Mouse (Mus musculus): ENCODE data around the gene Samd5.

The Samd5 gene

DNA sequence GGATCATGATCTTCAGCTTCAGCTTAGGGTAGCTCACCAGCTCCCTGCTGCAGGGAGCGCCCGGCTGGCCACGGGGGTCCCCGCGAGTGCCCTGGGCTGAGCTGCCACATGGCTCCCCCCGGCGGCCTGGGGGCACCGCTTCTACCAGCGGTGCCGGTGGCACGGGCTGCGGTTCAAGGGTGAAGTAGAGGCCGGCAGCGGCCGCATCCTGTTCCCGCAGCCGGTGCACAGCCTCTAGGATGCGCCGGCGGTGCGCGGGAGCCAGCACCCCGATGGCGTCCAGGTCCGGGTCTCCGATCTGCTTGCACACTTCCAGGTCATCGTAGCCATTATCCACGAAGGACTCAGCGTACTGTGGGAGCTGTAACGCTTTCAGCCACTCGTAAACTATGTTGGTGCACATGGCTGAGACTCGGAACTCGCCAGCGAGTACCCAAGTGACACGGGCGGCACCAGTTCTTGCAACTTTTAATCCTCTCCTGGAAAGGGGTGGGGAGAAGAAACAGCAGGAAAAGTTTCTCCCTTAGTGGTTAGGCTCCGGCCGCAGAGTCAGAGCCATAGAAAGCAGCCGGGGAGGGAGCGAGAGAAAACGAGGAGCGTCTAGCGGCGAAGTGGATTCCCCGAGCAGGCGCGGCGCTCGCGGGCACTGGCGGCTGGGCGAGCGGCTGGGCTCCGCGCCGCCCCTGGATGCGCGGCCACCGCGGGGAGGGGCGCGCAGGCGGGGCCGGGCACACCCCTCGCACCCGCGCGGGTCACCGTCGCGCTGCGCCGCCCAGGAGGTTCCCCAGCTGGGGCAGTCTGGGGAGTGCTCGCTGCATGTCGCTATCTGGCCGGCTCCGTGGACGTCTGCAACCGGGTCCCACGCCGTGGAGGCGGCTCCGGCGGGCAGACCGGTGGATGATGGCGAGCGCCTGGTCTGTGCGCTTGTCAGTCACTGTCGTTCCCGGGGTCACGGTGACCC, at the start of gene Samd5:
TSS of gene Samd5 (minus strand) at position 648 of the 961 bp plus-strand sequence.
- DNase-seq, result peak; percentile 51 to 62

DNA sequence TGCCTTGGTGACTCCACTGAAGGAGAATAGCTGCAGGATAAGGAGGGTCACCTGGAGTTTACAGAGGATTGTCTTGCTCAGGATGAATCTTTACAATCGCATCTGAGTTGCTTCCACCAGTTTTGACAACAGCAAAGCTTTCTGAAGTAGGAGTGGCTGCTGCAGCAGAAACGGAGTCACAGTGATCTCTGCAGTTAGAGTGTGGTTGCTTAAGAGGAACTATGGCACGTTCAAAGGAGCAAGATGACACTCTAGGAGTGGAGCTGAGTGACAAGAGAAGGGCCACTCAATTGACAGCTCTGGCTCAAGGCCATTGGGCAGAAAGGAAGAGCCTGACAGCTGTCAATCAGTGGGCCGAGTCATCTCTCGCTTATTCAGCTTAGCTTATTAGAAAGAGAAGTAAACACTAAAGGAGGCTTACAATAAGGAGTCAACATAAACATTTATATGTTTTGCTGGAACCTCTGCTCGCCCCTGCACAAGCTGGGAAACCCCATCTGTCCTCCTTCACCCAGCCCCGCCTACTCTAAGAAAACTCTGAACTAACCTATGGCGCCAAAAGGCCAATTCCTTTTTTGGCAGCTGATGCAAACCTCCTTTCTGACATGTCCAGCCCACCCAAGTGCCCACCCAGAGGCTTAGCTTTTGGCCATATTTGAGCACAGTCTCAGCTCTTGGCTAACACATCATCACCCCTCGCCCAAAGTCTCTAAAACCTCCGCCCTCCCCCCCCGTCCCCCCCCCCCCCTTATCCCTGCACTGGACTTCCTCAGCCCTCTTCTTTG, 47.7 kb upstream of the Samd5 start:
- no peak for DNase-seq

DNA sequence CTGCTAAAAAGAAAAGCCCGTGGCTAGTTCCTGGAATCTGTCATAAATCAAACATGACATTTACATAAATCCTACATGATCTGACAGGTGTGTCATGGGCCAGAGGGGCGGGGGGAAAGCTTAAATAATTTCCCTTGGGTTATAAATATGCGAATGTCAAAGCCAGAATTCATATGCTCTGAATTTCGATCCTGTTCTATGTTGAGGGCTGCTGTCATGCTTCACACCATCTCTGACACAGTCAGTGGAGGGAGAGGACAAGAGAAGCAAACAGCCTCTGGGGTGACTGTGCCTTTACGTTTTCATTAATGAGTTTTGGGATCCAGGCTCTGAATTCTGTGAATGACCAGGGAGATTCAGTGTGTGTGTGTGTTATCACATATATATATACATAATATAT, 45.0 kb upstream of the Samd5 start:
- no peak for DNase-seq

DNA sequence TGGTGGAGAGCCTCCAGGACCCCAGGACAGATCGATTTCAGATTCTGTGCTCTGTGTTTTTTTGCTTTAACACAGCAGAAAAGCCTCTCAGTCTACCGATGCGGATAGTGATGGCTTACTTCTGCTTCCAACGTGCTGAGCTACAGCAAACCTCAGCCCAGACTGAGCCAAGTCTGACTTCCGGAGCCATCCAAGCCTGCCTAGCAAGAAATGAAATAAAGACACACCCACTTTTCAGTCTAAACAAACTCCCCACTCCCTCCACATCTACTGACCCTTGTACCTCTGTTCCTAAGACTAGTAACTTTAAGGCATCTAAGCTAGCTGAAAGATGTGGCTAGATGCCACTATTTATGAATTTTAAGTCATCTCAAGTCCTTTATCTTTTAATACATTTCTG, 43.1 kb upstream of the Samd5 start:
- DNase-seq, result no peak

DNA sequence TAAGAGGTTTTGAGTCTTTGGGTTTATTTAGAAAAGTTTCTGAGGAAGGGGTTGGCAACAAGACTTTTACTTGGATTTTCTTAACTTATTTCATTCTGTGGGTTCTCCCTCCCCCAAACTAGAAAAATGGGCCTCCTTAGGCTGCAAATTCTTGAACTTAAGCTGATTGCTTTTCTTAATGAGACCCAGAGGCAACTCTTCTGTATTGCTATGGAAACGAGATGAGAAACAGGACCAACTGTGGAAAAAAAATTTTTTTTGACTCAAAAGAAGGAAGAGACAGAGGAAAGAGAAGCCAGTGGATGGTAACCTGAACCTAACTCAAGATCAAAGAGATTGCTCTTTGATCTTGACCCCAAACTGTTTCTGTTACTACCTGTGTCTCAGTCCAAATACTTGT, 29.9 kb upstream of the Samd5 start:
- DNase-seq, result no peak

DNA sequence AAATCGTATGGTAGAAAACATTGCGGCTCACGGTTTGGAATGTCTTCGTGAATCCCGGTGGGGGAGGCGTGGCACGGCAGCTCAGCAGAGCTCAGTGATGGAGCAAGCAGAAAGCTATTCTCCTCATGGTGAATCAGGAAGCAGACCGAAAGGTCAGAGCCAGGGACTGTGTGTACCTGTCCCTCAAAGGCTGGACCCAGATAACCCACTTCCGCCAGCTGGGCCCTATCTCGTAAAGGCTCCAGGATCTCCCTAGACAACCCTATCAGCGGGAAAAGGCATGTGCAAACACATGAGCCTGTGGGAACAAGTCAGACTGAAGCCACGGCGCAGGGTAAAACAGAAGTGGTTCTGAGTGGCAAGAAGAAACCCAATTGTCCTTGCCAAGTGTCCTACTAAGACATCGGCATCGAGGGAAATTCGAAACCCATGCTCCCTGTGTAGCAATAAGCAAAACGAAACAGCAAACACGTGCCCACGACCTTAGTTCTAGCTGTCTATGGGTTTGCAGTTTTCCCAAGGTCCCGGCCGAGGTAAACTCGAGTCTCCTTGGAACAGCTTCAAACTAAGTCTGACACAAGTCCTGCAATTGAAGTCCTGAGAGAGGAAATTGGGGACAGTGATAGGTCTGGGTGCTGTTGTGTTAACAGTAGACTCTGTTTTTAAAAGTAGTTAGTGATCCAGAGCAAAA, 24.2 kb upstream of the Samd5 start:
- no peak for DNase-seq

DNA sequence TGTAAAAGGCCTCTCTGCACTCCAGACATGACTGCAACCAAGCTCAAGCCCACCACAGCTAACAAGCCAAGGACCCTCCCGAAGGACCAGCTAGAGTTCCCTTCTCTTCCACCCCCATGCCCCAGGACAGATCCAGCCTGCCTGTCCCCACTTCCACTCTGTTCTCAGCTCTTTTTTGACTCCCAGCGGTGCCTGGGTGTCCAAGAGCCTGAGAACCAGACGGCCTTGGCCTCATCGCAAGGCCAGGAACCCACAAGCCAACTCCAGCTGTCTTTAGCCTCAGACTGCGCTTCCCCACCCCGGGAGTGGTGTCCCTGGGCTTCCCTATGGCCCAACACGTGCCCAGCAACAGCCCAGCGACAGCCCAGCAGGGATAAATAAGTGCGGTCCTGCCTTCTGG, 23.1 kb upstream of the Samd5 start:
- DNase-seq, result no peak

DNA sequence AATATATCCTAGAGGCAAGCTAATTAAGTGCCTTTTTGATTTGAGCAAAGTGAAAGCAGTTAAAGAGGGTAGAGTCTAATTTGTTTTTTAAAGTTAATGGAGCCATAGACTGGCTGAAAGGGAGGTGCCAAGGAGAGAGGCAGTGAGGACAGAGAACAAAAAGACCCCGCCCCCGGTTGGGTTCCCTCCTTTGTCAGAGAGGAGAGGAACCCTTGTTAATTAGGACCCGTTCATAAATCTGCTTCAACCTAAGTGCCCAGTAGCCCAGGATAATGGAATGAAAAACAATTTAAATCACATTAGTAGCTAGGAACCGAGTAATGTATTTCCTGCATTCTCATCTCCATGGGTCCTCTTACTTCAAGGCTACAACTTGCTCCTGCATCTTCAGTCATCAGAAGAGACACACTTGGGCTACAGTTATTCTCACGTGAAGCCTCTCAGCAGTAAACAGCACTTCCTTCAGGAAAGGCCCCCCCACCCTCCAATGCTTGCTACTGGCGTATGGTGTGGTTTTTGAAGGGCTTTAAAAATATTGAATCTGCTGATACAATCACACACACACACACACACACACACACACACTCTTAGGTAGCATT, 21.6 kb upstream of the Samd5 start:
- no peak for DNase-seq

DNA sequence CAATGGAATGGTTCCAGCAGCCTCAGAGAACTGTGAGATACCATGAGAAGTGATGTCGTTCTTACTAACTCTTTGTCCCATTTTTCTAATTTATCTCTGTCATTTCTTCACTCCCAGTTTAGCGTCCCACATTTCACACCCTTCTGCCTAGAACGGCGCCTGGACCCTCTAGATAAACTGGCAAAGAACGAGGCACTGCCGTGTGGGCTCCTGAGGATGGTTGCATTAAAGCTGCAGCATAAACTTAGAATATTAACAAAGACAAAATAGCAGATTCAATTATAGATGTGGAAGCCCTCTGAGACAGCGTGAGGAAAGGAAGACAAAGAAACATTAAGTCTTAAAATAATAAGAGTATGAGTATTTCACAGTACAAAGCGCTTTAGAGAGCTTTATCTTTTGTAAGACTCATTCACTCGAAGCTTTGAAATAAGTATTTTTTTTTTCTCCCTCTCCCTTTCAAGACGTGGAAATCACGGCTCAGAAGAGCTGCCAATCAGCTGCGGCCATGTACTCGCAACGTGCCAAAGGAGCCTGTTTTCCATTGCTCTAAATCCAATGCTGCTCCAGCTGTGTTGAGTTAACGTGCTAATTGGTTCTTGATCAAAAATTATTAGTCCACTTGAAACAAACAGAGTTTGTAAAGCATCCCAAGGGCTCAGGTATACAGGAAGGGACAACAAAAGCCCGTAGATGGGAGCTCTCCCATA, 19.1 kb upstream of the Samd5 start:
- no peak for DNase-seq

DNA sequence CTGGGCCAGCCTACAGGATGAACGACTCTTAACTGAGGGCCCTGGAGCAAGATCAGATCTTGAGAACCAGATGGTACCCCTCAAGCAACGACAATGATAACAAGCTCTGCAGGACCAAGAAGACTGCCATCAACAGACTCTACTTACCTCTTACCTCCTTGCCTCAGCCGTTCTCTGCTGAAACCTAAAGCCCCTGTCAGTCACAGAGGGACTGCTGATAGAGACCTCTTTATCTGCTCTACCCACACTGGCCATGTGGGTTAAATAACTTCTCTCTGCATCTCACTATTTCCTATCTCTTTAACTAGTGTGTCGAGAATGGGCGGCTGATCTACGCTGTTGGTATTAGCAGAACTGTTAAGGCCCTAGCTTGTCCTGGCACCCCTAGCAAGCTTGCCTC, 5.9 kb upstream of the Samd5 start:
- DNase-seq, result no peak

DNA sequence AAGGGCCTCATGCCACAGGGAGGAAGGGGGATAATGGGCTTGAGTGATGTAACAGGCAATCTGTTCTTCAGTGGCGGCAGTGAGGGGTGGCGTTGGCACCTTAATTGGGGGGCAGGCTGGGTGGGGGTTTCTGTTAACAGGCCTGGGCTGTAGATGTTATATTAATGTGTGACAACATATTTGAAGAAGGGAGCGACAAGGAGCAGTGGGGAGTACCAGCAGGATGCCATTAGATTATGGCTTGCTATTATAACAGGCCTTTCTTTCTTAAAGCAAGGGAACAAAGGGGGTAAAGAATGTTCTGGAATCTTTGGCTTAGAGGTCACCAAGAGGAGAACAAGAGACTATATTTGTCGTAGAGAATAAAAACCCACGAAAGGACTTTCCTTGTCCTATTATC, 4.9 kb upstream of the Samd5 start:
- no peak for DNase-seq

DNA sequence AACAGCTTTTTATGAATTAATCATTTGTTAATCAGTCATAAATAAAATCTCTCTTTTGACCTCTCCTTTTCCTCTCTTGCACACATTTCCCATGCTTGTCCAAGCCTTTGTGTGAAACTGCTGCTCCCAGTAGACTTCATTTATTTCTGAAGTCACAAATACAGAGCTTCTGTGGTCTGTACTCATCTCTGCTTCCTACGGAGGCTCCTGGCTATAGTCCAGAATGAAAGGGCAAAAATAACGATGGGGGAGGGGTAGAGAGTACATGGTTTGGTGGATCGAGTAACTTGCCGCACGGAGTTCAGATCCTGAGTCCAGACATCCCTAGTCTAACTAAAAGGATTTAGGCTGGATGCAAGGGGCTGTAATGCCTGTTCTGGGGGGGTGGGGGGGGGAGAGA, 3.1 kb upstream of the Samd5 start:
- no peak for DNase-seq

DNA sequence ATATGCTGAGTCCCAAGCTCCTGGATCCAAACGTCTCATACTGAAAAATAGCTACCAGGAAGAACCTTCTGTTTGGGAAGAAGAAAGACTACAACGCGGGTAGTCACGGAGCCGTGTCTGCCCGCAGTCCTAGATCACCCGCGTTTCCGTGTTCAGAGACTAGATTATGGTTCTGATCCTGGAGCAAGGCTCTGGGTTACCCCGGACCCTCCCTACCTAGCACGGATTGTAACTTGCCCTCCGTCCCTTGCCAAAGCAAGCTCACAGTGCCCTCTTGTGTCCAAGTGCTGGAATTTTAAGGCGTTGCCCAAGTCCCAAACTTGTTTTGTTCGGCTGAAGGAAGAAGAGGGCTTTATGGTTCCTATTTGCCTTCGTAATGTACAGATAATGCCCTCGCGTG, 1.9 kb upstream of the Samd5 start:
- peak; percentile 85 to 88 for DNase-seq

DNA sequence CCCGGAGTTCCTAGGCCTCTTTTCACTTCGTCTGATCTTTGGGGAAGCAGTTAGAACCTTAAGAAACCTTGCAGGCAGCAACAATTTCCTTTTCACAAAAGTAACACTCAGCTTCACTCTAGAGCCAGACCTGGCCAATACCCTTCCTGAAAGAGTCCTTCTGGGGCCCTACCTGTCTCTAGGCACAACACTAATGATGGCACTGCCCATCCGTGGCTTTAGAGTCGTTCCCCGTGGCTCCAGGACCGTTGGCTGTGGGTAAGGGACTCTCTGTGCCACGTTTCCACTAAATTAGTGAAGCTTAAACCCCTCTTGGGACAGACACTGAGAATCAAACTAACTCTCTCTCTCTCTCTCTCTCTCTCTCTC, 1.4 kb upstream of the Samd5 start:
- DNase-seq, result no peak

DNA sequence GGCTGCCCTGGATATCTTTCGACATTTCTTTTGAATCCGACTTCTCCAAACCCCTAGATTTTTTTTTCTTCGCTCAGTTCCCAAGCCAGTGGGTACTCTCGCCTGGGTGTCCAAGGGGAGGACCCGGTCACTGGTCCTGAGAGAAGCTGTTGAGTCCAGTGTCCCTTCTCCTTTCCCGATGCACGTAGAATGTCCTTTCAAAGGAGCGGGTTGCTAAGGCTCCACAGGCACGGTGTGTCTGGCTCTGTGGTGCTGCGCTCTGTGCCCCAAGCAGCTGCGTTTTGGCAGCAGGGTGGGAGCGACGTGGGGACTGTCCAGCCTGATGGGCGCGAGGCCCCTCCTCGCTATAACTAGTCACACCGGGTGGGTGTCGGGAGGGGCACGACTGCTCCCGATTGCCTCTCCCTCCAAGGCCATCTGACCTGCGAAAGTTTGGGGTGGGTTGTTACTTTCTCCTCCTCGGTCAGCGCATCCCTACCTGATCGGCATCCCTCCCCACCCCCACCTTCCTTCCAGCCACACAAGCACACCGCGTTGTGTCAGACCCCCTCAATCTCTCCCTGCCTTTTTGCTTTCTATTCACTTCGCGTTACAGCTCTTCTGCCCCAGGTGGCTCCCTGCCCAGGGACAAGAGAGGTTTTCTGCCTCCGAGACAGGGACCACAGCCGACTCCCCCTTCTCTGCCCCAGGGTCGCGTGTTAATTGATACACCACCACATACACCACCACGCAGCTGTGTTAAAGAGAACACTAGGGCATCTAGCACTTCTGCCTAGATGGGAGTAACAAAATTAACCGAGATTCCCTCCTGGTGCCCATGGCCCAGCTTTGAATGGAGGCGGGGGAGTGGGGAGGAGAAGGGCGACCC, 776 bp upstream of the Samd5 start:
- DNase-seq, result peak; percentile 38 to 43

DNA sequence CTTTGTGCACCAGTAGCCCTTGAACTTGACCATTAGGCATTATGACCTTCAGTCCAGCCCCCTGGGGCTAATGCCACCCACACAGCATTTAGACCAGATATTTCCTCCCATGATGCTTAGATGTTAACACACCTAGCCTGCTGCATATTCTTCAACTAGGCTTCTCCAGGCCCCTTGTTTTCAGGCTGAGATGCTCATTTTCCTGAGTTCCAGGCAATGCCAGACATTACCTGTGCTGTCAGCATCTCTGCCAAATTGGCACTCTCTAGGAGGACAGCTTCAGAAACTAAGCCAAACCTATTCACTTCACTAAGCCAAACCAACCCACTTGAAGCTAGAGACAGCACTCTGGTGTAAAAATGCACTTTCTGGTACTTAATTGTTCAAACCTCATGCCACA, 1.7 kb downstream of the Samd5 start:
- peak; percentile 33 to 48 for DNase-seq

DNA sequence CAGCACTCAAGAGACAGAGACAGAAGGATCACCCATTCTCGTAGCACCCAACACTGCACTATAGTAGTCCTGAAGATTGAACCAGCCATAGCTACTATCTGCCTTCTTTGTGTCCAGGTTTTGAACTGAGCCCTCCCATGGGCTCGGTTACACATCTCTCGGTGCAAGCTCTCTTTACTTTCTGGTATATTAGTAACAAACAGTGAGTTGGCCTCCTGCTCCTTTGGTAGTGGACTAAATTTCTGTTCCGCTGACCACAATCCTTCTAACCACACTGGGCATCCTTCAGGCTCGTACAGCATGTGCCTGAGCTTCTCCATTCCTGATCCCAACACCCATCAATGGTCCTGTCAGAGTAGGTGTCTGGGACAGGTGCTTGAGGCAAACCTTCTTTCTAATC, 2.3 kb downstream of the Samd5 start:
- DNase-seq, result no peak

DNA sequence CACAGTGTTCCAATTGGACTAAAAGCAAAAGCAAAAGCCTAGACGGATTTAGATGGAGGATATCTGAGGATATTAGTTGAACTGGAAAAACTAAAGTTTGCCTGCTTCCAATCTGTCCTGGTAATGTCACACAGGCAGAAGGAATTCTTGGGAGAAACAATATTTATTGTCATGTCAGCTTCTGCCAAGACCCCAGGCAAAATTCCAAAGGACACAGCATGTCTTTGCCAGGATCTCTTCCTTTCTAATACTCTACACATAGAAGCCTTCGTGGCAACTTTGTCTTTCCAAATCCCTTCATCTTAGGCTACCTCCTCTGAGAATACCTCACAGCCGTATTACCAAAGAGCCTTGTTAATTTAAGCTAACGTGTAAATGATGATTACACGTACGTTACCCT, 4.7 kb downstream of the Samd5 start:
- DNase-seq, result peak; percentile 50 to 55

DNA sequence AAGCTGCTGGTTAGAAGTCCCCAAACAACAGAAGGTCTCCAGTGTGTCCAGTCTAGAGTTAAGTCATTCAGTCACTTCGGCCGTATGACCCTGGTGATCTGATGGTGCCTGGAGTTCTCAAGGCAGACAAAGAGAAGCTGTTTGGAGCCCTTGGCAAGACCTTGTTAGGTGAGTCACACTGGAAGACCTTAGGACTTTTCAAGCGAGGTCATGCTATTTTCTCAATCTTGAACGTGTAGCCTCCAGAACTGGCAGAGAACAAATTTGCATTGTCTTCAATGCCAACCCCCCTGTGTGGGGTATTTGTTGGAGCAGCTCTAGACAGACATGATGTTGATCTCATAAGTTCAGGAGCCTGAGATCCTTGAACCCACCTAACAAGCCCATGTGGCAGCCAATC, 6.2 kb downstream of the Samd5 start:
- no peak for DNase-seq

DNA sequence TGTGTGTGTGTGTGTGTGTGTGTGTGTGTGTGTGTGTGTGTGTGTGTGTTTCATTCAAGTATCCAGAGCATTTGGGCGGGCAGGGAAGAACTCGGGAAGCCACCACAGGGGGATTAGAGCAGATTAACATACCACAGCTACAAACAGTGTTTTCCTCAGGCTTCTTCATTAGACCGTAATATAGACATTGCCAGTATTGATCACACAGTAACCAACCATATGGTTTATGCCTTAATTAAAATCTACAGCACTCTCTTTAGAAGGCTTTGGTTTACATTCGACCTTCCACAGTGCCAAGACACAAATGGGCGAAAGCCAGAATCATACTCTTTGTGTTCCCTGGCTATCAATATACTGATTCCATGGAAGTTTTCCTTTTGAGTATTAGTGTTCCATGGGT, 22.1 kb downstream of the Samd5 start:
- DNase-seq, result no peak

DNA sequence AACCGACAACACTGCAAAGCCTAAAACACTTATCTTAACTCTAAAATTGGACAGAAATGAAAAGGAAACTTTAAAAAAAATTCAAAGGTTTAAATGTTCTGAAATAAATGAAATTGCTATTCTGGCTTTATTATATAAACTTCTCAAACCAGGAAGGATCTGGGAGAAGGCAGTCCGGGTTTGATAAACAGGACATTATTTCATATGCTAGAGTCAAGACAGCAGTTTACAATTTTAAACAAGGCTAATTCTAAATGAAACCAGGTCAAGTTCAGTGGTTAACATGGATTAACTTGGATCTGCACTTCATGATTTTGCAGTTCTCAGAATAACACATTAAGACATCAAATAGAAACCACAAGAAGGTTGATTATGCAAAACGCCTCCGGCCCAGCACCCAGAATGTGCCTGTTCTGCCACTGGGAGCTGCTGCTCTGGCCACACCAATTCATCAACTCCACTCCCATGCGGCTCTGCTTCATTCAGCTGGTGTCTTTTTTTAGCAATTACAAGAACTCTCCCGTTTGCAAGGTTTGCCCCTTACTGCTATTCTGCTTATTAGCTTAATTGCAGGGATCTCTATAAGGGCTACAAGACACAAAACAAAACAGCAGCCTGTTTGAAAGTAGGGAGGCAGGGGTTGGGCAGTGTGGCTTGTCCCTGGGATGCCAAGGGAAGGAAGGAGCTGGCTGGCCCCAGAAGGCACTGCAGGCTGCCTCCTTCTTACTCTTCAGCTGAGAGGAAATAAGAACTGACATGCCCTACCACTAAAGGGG, 24.8 kb downstream of the Samd5 start:
- DNase-seq, result no peak
